Mouse (Mus musculus) bone marrow macrophage, adult 2 months (primary cell): ENCODE results near the gene 1700086D15Rik.

ENCODE experiments used
- CTCF ChIP-seq: IDR thresholded peaks from 2 replicates; pipeline ENCODE4 v1.5.1; 2012; ENCODE audit warnings: low read depth, mild to moderate bottlenecking, low read length, moderate library complexity
- POLR2A ChIP-seq: IDR thresholded peaks from 2 replicates; pipeline ENCODE4 v1.6.1; 2012; ENCODE audit warnings: mild to moderate bottlenecking, low read depth, low read length, borderline replicate concordance

DNA sequence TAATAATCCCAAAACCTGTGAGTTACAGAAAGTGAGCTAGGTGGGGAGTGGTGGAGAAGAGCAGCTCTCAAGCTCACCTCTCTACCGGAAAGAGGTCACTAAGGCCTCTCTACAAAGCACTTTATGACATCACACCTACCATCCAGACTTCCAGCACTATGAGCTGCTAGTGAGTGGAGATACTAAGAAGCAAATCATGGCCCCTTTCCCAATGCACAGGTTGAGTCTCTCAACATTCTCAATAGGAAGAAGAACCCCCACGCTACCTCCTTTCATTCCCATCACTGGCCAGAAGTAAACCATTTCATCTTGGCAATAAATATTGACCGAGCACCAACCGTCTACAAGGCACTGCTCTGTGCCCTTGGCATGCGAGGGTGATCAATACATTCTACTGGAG is at the start of gene 1700086D15Rik:
- TF ChIP-seq CTCF (no peak), POLR2A (no peak)
